Mouse (Mus musculus) spleen, postnatal 10 days (tissue): ENCODE data around the gene Kpna1.

Experiments used
- DNase-seq, 2 experiments: peaks; one replicate each; pipeline ENCODE4 v3.0.0; 2021 to 2022; ENCODE audit warnings: low spot score in 2 of 2

The Kpna1 gene

GRCm38 (mm10) chr16:36069819-36070575 is 91.4 kb downstream of the Kpna1 start:
- no peak for DNase-seq

- no peak for DNase-seq
Observed at GRCm38 (mm10) chr16:36071071-36071449, 92.5 kb downstream of the Kpna1 start.

- peak; percentile 91 to 95 for DNase-seq
Observed at GRCm38 (mm10) chr16:36071450-36072379, 93.2 kb downstream of the Kpna1 start, which contains the start of the genes Fam162a and Ccdc58. Fam162a (minus strand) TSS chr16:36071594. Ccdc58 (plus strand) TSS chr16:36071685.

GRCm38 (mm10) chr16:36072410-36073011 is 94.0 kb downstream of the Kpna1 start:
- DNase-seq, result no peak

- no peak for DNase-seq
Observed at GRCm38 (mm10) chr16:36074772-36075171, 96.2 kb downstream of the Kpna1 start.

GRCm38 (mm10) chr16:36079916-36080315 is 101.4 kb downstream of the Kpna1 start:
- no peak for DNase-seq
